Mouse (Mus musculus) forebrain, embryonic 10.5 days (tissue): ENCODE data around the gene Scai. TPM values are rescaled to one million over a fixed set of nuclear protein-coding genes. Genes with fewer than 3 reads are reported as not detected.
"Not testable (repeated sequence)": the region's sequence is repeated elsewhere in the genome, so short reads cannot be mapped to it uniquely, and the experiment has no call there.

Experiments
- DNase-seq: peaks from one replicate; pipeline ENCODE4 v3.0.0-alpha.2; 2017; ENCODE audit warnings: low spot score; ENCODE audit errors: extremely low spot score
- H3K27ac ChIP-seq: fragments of 300-500 bp; sonication (generic); 2 replicates; pipeline ENCODE4 v1.5.1; 2016; ENCODE audit warnings: mild to moderate bottlenecking
- H3K27me3 ChIP-seq: fragments of 300-500 bp; sonication (generic); 2 replicates; pipeline ENCODE4 v1.6.1; 2016; ENCODE audit warnings: mild to moderate bottlenecking; ENCODE audit not compliant: poor library complexity, severe bottlenecking
- H3K36me3 ChIP-seq: fragments of 300-500 bp; sonication (generic); replicated peaks from 2 replicates; pipeline ENCODE4 v1.6.1; 2016; ENCODE audit warnings: mild to moderate bottlenecking, moderate library complexity
- H3K4me1 ChIP-seq: fragments of 300-500 bp; sonication (generic); 2 replicates; pipeline ENCODE4 v1.6.1; 2016
- H3K4me3 ChIP-seq: fragments of 300-500 bp; sonication (generic); 2 replicates; pipeline ENCODE4 v1.5.1; 2016; ENCODE audit warnings: mild to moderate bottlenecking, moderate library complexity
- H3K9me3 ChIP-seq: fragments of 300-500 bp; sonication (generic); 2 replicates; pipeline ENCODE4 v1.6.1; 2016; ENCODE audit warnings: mild to moderate bottlenecking, moderate library complexity
- WGBS: fragments of 180-500 bp; shearing (Covaris S2); methylation state at CpG from one replicate; pipeline ENCODE4 v1.1.7; 2016; 5-methylcytosine and 5-hydroxymethylcytosine counted together
- polyA plus RNA-seq: library from polyadenylated mRNA; unstranded; fragments of >200 nt; fragmentation: Nextera tagmentation; extraction: Ambion mirVana; gene quantifications from 2 replicates; pipeline ENCODE4 v1.2.1, GENCODE M21; 2016

Scai gene
- 9.2 and 10.4 TPM in 2 replicates for polyA plus RNA-seq

- under 1% methylated on average over 41 of the region's 41 CpGs for WGBS
- no peaks in the 10 kb centered on the region for H3K9me3 ChIP-seq
These were observed at the start of gene Scai for GRCm38 (mm10) chr2:39190561-39191056. Gene Scai, minus strand, starts transcription at chr2:39190734.

DNA sequence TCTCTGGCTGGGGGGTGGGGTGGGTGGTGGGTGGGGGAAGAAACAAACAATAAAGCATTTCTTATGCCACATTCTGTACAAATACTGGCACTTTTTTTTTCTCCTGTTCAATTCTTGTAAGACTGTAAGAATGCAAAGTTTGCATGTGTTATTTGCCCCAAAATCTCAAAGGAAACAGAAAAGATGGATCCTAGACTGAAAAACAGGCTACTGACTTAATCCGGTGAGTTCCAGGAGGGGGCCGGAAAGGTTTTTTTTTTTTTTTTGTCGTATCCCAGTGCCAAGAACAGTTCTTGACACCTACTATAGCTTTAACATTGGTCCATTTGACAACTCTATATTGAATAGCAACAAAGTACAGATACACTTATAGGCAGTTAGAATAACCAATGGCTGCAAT is 36.2 kb upstream of the Scai start:
- H3K4me3 ChIP-seq: peak overlapping the region; percentile 79
- DNase-seq: no peak
- H3K9me3 ChIP-seq: no peaks in the 10 kb centered on the region
- WGBS: 29% methylated on average over 3 of the region's 3 CpGs
- H3K27ac ChIP-seq: peak overlapping the region; percentile 94
- no peaks in the 10 kb centered on the region for H3K36me3 ChIP-seq
- peaks cover 22% of the 10 kb centered on the region for H3K4me1 ChIP-seq
- H3K27me3 ChIP-seq: no peaks in the 10 kb centered on the region

More at GRCm38 (mm10) chr2:39190561-39191056, at the start of gene Scai:
- H3K4me1 ChIP-seq: peaks cover 22% of the 10 kb centered on the region
- peak; percentile 96 for DNase-seq
- H3K36me3 ChIP-seq: peaks cover 25% of the 10 kb centered on the region
- peak within 1 kb of the TSS; percentile 98 for H3K27ac ChIP-seq
- H3K4me3 ChIP-seq: peak within 1 kb of the TSS; percentile 95
- H3K27me3 ChIP-seq: no peaks in the 10 kb centered on the region

GRCm38 (mm10) chr2:39226019-39226640 is 35.6 kb upstream of the Scai start, which contains the start of gene Ppp6c:
Gene Ppp6c, minus strand, starts transcription at chr2:39226451.
- Histone ChIP-seq H3K4me3 (peak within 1 kb of the TSS; percentile 79), H3K4me1 (peaks cover 22% of the 10 kb centered on the region), H3K9me3 (no peaks in the 10 kb centered on the region), H3K27me3 (no peaks in the 10 kb centered on the region), H3K36me3 (no peaks in the 10 kb centered on the region), H3K27ac (peak within 1 kb of the TSS; percentile 94)
- peak; percentile 94 for DNase-seq
- under 1% methylated on average over 56 of the region's 56 CpGs for WGBS

GRCm38 (mm10) chr2:39225331-39226018 is 34.9 kb upstream of the Scai start:
- peak; percentile 16 for DNase-seq
- Histone ChIP-seq H3K4me1 (peaks cover 22% of the 10 kb centered on the region), H3K27ac (peak overlapping the region; percentile 94), H3K4me3 (peak overlapping the region; percentile 79)
- not testable (repeated sequence) for H3K9me3 ChIP-seq, H3K27me3 ChIP-seq, H3K36me3 ChIP-seq
- WGBS: 4% methylated on average over 36 of the region's 36 CpGs

GRCm38 (mm10) chr2:39224621-39225020 is 34.1 kb upstream of the Scai start:
- Histone ChIP-seq H3K4me1 (peaks cover 22% of the 10 kb centered on the region), H3K36me3 (no peaks in the 10 kb centered on the region), H3K27me3 (no peaks in the 10 kb centered on the region), H3K4me3 (peak overlapping the region; percentile 79), H3K27ac (no peak overlapping the region), H3K9me3 (no peaks in the 10 kb centered on the region)
- no peak for DNase-seq

DNA sequence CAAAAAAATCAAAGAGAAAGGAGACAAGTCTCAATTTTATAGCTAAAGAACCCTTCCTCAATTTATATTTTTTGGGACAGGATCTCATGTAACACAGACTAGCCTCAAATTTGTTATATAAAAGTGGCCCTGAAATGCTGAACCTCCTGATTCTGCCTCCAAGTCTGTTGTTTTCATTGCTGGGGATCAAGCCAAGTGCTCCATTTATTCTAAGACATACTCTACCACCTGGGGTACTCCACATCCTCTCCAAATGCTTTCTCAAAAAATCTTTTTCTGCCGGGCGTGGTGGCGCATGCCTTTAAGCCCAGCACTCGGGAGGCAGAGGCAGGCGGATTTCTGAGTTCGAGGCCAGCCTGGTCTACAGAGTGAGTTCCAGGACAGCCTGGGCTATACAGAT is 29.5 kb upstream of the Scai start:
- WGBS: 91% methylated on average over 6 of the region's 6 CpGs
- no peak for DNase-seq
- H3K4me3 ChIP-seq: no peak overlapping the region
- H3K4me1 ChIP-seq: peaks cover 15% of the 10 kb centered on the region
- H3K27me3 ChIP-seq: no peaks in the 10 kb centered on the region
- H3K36me3 ChIP-seq: no peaks in the 10 kb centered on the region
- no peaks in the 10 kb centered on the region for H3K9me3 ChIP-seq
- H3K27ac ChIP-seq: no peak overlapping the region

- WGBS: 94% methylated on average over 3 of the region's 3 CpGs
- H3K9me3 ChIP-seq: no peaks in the 10 kb centered on the region
- H3K4me3 ChIP-seq: no peak overlapping the region
- no peaks in the 10 kb centered on the region for H3K36me3 ChIP-seq
- no peak for DNase-seq
- no peak overlapping the region for H3K27ac ChIP-seq
- no peaks in the 10 kb centered on the region for H3K27me3 ChIP-seq
- peaks cover 8% of the 10 kb centered on the region; the same call in 1 of the 2 replicates for H3K4me1 ChIP-seq
These were observed 28.5 kb upstream of the Scai start for GRCm38 (mm10) chr2:39219034-39219433.

DNA sequence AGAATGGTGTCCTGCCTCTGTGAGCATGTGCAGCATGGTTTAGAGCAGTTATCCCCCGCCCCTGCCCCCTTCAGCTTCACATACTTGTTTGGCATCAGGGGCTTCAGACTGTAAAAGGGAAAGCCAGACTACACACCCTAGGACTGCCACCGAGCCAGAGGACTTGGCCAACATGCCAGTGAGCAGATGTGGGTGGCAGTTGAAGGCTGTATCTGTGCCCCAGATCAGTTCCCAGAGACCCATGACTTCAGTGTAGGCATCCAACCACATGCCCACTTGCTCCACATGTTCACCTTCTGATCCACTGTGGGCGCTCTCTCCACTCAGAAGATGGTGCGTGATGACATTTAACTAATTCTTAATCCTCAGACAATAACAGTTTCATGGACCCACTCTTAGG is 26.6 kb upstream of the Scai start:
- Histone ChIP-seq H3K27me3 (no peaks in the 10 kb centered on the region), H3K4me3 (no peak overlapping the region), H3K27ac (no peak overlapping the region), H3K9me3 (no peaks in the 10 kb centered on the region), H3K36me3 (no peaks in the 10 kb centered on the region), H3K4me1 (peaks cover 15% of the 10 kb centered on the region; the same call in 1 of the 2 replicates)
- DNase-seq: no peak
- WGBS: 95% methylated on average over 4 of the region's 4 CpGs

DNA sequence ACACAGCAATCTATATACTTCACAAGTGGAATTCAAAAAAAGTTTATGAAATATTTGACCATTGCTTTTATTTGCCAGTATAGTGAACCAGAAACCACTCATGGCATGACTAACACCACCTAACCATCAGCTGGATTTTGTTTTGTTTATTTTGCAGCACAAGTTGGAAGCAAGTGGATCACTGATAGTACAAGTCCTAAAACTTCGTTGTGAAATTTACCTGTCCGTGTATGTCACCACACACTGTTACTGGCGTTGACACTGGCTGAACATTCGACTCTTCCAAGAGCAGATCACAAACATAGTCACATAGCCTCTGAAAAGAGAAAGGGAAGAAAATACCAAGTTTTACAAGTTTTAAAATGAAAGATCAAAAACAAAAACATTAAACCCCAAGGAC is 20.2 kb upstream of the Scai start:
- peaks cover 15% of the 10 kb centered on the region for H3K36me3 ChIP-seq
- H3K27ac ChIP-seq: no peak overlapping the region
- H3K4me3 ChIP-seq: no peak overlapping the region
- no peaks in the 10 kb centered on the region for H3K9me3 ChIP-seq
- H3K4me1 ChIP-seq: peaks cover 15% of the 10 kb centered on the region; the same call in 1 of the 2 replicates
- H3K27me3 ChIP-seq: no peaks in the 10 kb centered on the region
- no peak for DNase-seq
- WGBS: 96% methylated on average over 4 of the region's 4 CpGs

DNA sequence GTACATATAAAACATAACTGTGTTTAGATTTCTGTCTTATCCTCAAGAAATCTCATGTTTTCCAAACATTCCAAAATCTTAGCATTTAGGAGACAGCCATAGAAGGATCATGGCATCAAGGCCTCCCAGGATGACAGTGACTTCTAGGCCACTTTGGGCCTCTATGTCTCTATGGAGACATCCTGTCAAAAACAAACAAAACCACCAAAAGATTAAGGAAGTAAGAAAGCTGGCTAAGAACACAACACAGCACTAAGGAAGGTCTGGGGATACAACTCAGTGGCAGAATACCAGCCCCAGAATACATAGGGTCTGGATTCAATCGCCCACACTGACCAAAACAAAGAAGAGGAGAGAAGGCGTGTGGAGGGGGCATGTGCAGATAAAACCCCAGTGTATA is 12.8 kb upstream of the Scai start:
- Histone ChIP-seq H3K27ac (no peak overlapping the region), H3K27me3 (no peaks in the 10 kb centered on the region), H3K4me1 (no peaks in the 10 kb centered on the region), H3K36me3 (peaks cover 50% of the 10 kb centered on the region), H3K9me3 (no peaks in the 10 kb centered on the region), H3K4me3 (no peak overlapping the region)
- DNase-seq: no peak
- WGBS: 93% methylated on average over 2 of the region's 2 CpGs

DNA sequence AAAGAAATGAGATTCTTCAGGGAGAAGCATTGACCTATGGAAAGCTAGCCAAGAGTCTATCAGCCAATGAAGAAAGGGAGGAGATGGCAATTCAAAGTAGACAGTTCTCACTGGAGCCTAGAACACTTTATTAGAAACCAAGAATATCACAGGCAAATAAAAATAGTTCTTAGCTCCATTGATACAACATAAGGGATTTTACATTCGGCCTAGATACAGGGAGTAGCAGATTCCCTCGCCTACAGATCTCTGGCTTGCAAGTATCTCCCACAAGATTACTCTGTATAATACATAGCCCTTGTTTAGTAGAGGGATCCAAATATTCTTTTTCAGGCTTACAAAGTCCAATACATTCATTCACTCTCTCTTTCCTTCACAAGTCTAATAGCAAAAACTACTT is 4.3 kb upstream of the Scai start:
- no peaks in the 10 kb centered on the region for H3K9me3 ChIP-seq
- H3K36me3 ChIP-seq: peaks cover 30% of the 10 kb centered on the region
- WGBS: 92% methylated on average over 2 of the region's 2 CpGs
- H3K4me3 ChIP-seq: no peak overlapping the region
- no peak overlapping the region for H3K27ac ChIP-seq
- no peak for DNase-seq
- H3K4me1 ChIP-seq: peaks cover 8% of the 10 kb centered on the region
- no peaks in the 10 kb centered on the region for H3K27me3 ChIP-seq

GRCm38 (mm10) chr2:39189961-39190560 is 473 bp downstream of the Scai start:
- Histone ChIP-seq H3K27ac (peak overlapping the region; percentile 98), H3K9me3 (no peaks in the 10 kb centered on the region), H3K27me3 (no peaks in the 10 kb centered on the region), H3K4me3 (peak overlapping the region; percentile 95), H3K36me3 (peaks cover 28% of the 10 kb centered on the region), H3K4me1 (peaks cover 22% of the 10 kb centered on the region)
- under 1% methylated on average over 38 of the region's 39 CpGs for WGBS
- no peak for DNase-seq

- 75% methylated on average over 3 of the region's 3 CpGs for WGBS
- no peak overlapping the region for H3K27ac ChIP-seq
- DNase-seq: no peak
- peaks cover 20% of the 10 kb centered on the region for H3K4me1 ChIP-seq
- no peaks in the 10 kb centered on the region for H3K9me3 ChIP-seq
- H3K4me3 ChIP-seq: no peak overlapping the region
- H3K27me3 ChIP-seq: no peaks in the 10 kb centered on the region
- H3K36me3 ChIP-seq: peaks cover 61% of the 10 kb centered on the region
These were observed 4.6 kb downstream of the Scai start for GRCm38 (mm10) chr2:39185942-39186341.
